Mouse (Mus musculus) heart, postnatal 0 days (tissue): ENCODE measurements around the gene Rabgap1l.
A peak's percentile ranks its signal among the peaks of the same experiment; 100 is the strongest.

Source experiments
- CTCF ChIP-seq: IDR thresholded peaks from 2 replicates; pipeline ENCODE4 v1.5.1; 2016; ENCODE audit warnings: antibody characterized with exemption, control low read depth, low read depth
- EP300 ChIP-seq: IDR thresholded peaks from 2 replicates; pipeline ENCODE4 v1.6.1; 2016; ENCODE audit warnings: antibody characterized with exemption, low read depth

- TF ChIP-seq CTCF (0 out of 2 replicates have a peak, but pooled peaks have one; percentile 19), EP300 (no peak)
Observed at GRCm38 (mm10) chr1:160329788-160330187, 463.2 kb downstream of the Rabgap1l start.
